Mouse (Mus musculus) spleen, adult 2 months (tissue): Measurements from ENCODE around the gene Gm20388. TPM values are rescaled to one million over a fixed set of nuclear protein-coding genes. Genes with fewer than 3 reads are reported as not detected.
A peak's percentile ranks its signal among the peaks of the same experiment; 100 is the strongest.

Experiments
- DNase-seq, 2 experiments: peaks; one replicate each; pipeline versions ENCODE4 v3.0.0 to v3.0.0-alpha.2; 2012 to 2021; ENCODE audit warnings: low spot score in 2 of 2, low read depth in 1 of 2
- H3K27ac ChIP-seq: fragments of 200-500 bp; 2 replicates; pipeline ENCODE4 v1.5.1; 2012; ENCODE audit warnings: low read length, inconsistent platforms; ENCODE audit not compliant: insufficient read depth
- H3K27me3 ChIP-seq: fragments of 200-500 bp; 2 replicates; pipeline ENCODE4 v1.6.1; 2012; ENCODE audit warnings: mild to moderate bottlenecking, moderate library complexity, low read length, inconsistent platforms; ENCODE audit not compliant: control insufficient read depth, insufficient read depth
- H3K36me3 ChIP-seq: fragments of 200-500 bp; 2 replicates; pipeline ENCODE4 v1.6.1; 2012; ENCODE audit warnings: mild to moderate bottlenecking, low read length, inconsistent platforms; ENCODE audit not compliant: control insufficient read depth, insufficient read depth
- H3K4me1 ChIP-seq: fragments of 200-500 bp; 2 replicates; pipeline ENCODE4 v1.6.1; 2011; ENCODE audit warnings: inconsistent platforms; ENCODE audit not compliant: control insufficient read depth, insufficient read depth, insufficient read length
- H3K4me3 ChIP-seq: fragments of 200-500 bp; 2 replicates; pipeline ENCODE4 v1.5.1; 2011; ENCODE audit warnings: mild to moderate bottlenecking, inconsistent platforms; ENCODE audit not compliant: insufficient read depth, insufficient read length; ENCODE audit errors: extremely low read depth
- CTCF ChIP-seq: fragments of 200-500 bp; IDR thresholded peaks from 2 replicates; pipeline ENCODE4 v1.5.1; 2011; ENCODE audit warnings: mild to moderate bottlenecking, inconsistent platforms; ENCODE audit not compliant: insufficient read depth, insufficient read length, insufficient replicate concordance; ENCODE audit errors: extremely low read depth
- POLR2A ChIP-seq: fragments of 200-500 bp; IDR thresholded peaks from 2 replicates; pipeline ENCODE4 v1.6.1; 2011; ENCODE audit warnings: low read depth, low read length, inconsistent platforms
- WGBS: fragments of 180-500 bp; shearing (Covaris S2); methylation state at CpG from one replicate; pipeline ENCODE4 v1.1.7; 2018; 5-methylcytosine and 5-hydroxymethylcytosine counted together
- polyA plus RNA-seq: library from polyadenylated mRNA; depleted of rRNA; stranded (reverse); fragments of >200 nt; gene quantifications from 2 replicates; pipeline ENCODE4 v1.2.3, GENCODE M21; 2012

Gm20388 gene
- polyA plus RNA-seq, 1 experiment, result 26.1 TPM

GRCm38 (mm10) chr8:121932668-121933520, 2022.3 kb downstream of the Gm20388 start:
- no peaks in the 10 kb centered on the region for H3K27me3 ChIP-seq
- 88% methylated on average over 14 of the region's 14 CpGs for WGBS
- TF ChIP-seq POLR2A (no peak), CTCF (no peak)
- no peak overlapping the region for H3K27ac ChIP-seq
- DNase-seq, result no peak
- H3K36me3 ChIP-seq, result no peaks in the 10 kb centered on the region
- H3K4me3 ChIP-seq, result no peak overlapping the region
- H3K4me1 ChIP-seq, result no peaks in the 10 kb centered on the region

- peak in 1 of 2 experiments; percentile 22 for DNase-seq
- Histone ChIP-seq H3K27ac (no peak overlapping the region), H3K27me3 (no peaks in the 10 kb centered on the region), H3K4me1 (no peaks in the 10 kb centered on the region), H3K36me3 (no peaks in the 10 kb centered on the region), H3K4me3 (no peak overlapping the region)
- no peak for TF ChIP-seq CTCF
- no peak for TF ChIP-seq POLR2A
- WGBS, result 50% methylated on average over 4 of the region's 4 CpGs
Observed at GRCm38 (mm10) chr8:121934506-121934905, 2023.9 kb downstream of the Gm20388 start.

GRCm38 (mm10) chr8:121934923-121935322, 2024.3 kb downstream of the Gm20388 start:
- no peak for DNase-seq
- Histone ChIP-seq H3K27me3 (no peaks in the 10 kb centered on the region), H3K27ac (no peak overlapping the region), H3K4me1 (no peaks in the 10 kb centered on the region), H3K36me3 (no peaks in the 10 kb centered on the region), H3K4me3 (no peak overlapping the region)
- TF ChIP-seq CTCF (no peak), POLR2A (no peak)

- Histone ChIP-seq H3K27me3 (no peaks in the 10 kb centered on the region), H3K4me1 (no peaks in the 10 kb centered on the region), H3K4me3 (no peak overlapping the region), H3K27ac (no peak overlapping the region), H3K36me3 (no peaks in the 10 kb centered on the region)
- WGBS, result 77% methylated on average over 12 of the region's 12 CpGs
- no peak for DNase-seq
- TF ChIP-seq POLR2A, result no peak
Observed at GRCm38 (mm10) chr8:121935341-121936294, 2025.0 kb downstream of the Gm20388 start.

- no peak for TF ChIP-seq POLR2A
- TF ChIP-seq CTCF, result no peak
- no peak for DNase-seq
- H3K27ac ChIP-seq, result no peak overlapping the region
- no peaks in the 10 kb centered on the region for H3K27me3 ChIP-seq
- no peaks in the 10 kb centered on the region for H3K4me1 ChIP-seq
- H3K4me3 ChIP-seq, result no peak overlapping the region
- 84% methylated on average over 14 of the region's 14 CpGs for WGBS
- H3K36me3 ChIP-seq, result no peaks in the 10 kb centered on the region
Observed at GRCm38 (mm10) chr8:121936391-121936790, 2025.8 kb downstream of the Gm20388 start.

GRCm38 (mm10) chr8:121938732-121939131, 2028.1 kb downstream of the Gm20388 start:
- Histone ChIP-seq H3K4me3 (no peak overlapping the region), H3K27ac (no peak overlapping the region), H3K27me3 (no peaks in the 10 kb centered on the region), H3K36me3 (no peaks in the 10 kb centered on the region), H3K4me1 (no peaks in the 10 kb centered on the region)
- DNase-seq, result no peak
- WGBS, result 80% methylated on average over 7 of the region's 7 CpGs
- TF ChIP-seq POLR2A, result no peak
- TF ChIP-seq CTCF, result no peak
